Mouse (Mus musculus): ENCODE data around the gene Ssmem1.
A peak's percentile ranks its signal among the peaks of the same experiment; 100 is the strongest.

The Ssmem1 gene

GRCm38 (mm10) chr6:30509265-30510239 is at the start of gene Ssmem1, which contains the start of gene Tmem209:
Gene Ssmem1, plus strand, starts transcription at chr6:30509849.
Gene Tmem209, minus strand, starts transcription at chr6:30509783.
- ATAC-seq (ENCODE audit: low TSS enrichment): peak; percentile 100

- peak; percentile 67 for ATAC-seq (ENCODE audit: low TSS enrichment)
Measured at GRCm38 (mm10) chr6:30460750-30461446, 48.8 kb upstream of the Ssmem1 start.

- ATAC-seq (ENCODE audit: low TSS enrichment): no peak
Measured at GRCm38 (mm10) chr6:30461755-30462344, 47.8 kb upstream of the Ssmem1 start.

DNA sequence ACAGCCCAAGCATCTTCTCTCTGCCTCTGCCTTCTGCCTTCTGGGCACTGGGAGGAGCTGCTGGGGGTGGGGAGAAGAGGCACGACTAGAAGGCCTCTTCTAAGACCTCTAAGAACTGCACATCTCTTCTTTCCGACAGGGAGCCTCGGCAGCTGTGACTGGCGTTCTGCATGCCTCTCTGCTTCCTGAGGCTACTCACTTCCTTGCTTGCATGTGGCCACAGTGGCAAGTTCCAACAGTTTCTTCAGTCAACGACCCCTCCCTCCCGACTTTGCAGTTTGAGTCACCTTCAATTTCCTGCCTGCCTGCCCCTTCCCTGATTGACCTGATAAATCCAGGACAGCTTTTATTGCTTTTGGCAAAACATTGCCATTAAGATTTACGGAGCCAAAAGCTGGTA is 46.8 kb upstream of the Ssmem1 start:
- no peak for ATAC-seq (ENCODE audit: low TSS enrichment)

DNA sequence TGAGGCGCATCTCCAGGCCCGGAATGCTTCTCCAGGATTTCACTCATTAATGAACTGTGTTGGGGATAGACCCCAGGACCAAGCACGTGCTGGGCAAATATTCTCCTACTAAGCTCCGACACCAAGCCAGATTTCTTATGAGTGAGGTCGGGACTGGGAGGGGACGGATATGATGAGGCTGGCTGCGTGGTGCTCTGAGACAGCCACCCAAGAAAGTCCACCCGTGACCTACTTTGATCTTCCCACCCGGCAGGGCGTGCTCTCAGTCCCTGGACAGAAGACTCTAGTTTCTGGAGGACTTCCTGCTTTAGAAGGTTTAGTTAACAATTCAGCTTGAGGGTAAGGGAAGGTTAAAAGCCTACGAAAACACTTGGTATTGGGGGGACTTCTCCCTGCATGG is 44.1 kb upstream of the Ssmem1 start:
- ATAC-seq (ENCODE audit: low TSS enrichment): no peak

DNA sequence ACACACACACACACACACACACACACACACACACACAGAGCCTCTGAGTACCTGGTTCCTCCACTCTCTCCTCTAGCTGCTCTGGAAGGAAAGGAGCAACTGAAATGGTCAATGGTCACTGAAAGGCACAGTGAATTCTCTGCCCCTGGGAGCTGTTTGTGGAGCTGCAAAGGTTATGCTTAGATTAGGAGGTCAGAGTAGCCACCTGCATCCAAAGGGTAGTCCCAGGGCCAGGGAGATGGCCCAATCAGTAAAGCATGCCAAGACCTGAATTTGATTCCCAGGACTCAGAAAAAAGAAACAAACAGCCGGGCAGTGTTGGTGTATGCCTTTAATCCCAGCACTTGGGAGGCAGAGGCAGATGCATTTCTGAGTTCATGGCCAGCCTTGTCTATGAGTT is 41.6 kb upstream of the Ssmem1 start:
- ATAC-seq (ENCODE audit: low TSS enrichment): no peak

- ATAC-seq (ENCODE audit: low TSS enrichment): 0 out of 2 replicates have a peak, but pooled peaks have one; percentile 50
Measured at GRCm38 (mm10) chr6:30468684-30469083, 41.0 kb upstream of the Ssmem1 start.

- peak; percentile 58; the same call in 1 of the 2 replicates for ATAC-seq (ENCODE audit: low TSS enrichment)
Measured at GRCm38 (mm10) chr6:30469370-30469769, 40.3 kb upstream of the Ssmem1 start.

- ATAC-seq (ENCODE audit: low TSS enrichment): no peak
Measured at GRCm38 (mm10) chr6:30471706-30472105, 37.9 kb upstream of the Ssmem1 start.

DNA sequence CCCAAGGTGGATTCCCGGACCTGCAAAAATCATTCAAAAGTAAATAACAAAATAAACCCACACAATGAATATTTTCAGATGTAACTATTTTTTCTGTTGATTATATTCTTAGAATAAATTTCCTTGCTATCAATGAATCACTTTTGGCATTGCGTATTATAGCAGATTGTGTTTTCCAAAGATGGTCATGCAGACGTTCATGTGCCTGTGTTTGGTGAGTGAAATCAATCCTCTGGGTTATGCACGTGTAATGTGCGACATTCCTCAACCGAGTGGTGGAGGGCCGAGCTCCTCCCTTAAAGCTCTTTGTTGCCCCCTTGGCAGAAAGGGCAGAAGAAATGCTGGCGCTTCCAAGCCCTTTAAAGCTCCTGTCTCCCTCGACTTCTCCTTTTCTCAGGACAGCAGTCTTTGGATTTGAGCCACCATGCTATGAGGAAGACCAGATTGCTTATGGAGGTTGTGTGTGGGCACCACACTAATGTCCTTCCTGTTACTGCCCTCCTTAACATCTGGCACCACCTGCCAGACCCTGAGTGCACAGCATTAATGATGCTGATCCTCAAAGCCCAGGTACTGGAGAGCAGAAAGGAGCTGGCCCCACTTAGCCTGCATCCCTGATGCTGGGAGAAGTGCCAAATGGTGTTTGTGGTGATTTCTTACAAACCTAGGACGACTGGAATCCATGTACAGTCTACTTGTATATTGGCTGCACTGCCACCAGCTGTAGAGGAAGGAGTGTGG is 33.5 kb upstream of the Ssmem1 start:
- no peak for ATAC-seq (ENCODE audit: low TSS enrichment)

DNA sequence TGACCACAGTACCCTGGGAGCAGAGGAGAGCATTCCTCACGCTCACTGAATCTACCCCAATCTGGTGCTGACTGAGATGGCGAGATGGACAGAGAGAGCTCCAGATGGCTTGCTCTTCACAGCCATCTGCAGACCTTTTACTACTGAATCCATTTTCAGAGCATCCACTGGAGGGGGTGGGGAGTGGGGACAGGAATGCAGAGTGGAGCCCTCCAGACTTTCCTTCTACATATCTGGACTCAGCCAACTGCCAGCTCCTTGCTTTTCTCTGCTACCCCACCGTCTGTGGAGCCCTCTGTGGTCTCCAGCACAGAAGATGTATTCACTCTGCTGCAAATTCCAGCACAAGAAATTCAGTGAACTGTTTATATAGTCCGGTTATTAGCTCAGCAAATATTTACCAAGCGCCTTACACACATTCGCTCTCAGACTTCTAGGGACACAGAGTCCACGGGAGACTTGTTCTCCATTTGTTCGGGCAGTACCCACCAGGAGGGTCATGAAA is 32.4 kb upstream of the Ssmem1 start:
- ATAC-seq (ENCODE audit: low TSS enrichment): no peak; the same call in 1 of the 2 replicates

- ATAC-seq (ENCODE audit: low TSS enrichment): no peak
Measured at GRCm38 (mm10) chr6:30477784-30478183, 31.9 kb upstream of the Ssmem1 start.

GRCm38 (mm10) chr6:30479418-30479817 is 30.2 kb upstream of the Ssmem1 start:
- ATAC-seq (ENCODE audit: low TSS enrichment): no peak

DNA sequence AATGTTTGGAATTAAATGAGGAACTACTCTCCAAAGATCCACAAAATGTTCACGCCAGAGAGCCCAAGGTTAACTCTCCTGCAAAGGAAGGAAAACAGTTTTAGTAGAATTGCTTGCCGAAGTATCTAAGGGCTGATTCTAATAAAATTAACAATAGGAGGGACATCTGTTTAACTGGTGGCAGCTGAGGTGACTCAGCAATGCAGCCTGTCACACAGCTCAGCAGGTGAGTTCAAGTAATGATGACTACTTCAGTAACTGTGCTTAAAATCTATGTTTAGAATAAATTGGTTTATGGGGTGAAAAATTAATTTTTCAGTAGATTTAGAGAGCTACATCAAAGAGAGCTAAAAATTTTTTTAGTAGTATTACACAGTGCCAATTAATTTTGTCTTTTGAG is 26.7 kb upstream of the Ssmem1 start:
- ATAC-seq (ENCODE audit: low TSS enrichment): no peak

GRCm38 (mm10) chr6:30486504-30486903 is 23.1 kb upstream of the Ssmem1 start:
- no peak for ATAC-seq (ENCODE audit: low TSS enrichment)

DNA sequence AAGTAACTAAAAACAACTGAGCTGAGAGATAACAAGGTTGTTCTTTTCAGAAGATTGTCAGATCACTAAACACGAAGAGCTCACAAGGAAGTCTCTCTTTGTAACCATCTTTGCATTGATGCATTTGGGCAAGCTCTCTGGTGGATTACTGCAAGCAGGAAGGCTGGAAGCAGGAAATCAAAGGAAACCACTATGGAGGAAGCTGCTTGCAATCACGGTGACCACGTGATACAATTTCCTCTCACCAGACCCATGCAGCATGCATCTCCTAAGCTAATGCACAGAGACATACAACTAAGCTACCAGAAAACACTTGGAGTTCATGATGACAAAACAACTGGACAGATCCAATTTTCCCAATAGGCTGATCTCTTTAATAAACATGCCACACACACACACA is 10.6 kb upstream of the Ssmem1 start:
- ATAC-seq (ENCODE audit: low TSS enrichment): no peak

- ATAC-seq (ENCODE audit: low TSS enrichment): no peak
Measured at GRCm38 (mm10) chr6:30508824-30509223, 825 bp upstream of the Ssmem1 start.

DNA sequence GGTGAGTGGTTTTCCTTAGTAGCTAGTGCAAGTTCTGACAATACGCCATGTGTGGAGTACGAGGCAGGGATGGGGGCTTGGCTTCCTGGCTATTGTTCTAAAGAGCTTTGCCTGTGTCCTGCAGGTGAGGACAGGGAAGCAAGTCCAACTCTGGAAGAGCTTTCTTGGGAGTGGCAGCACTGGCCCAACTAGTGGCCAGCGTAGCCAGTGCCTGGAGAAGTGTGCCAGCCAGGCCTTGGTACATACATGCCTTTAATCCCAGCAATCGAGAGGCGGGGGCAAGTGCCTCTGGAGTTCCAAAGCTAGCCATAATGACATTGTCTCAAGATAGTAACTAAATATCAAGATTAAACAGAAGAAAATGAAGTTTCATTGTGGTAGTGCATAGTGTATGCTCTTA is 642 bp downstream of the Ssmem1 start:
- no peak for ATAC-seq (ENCODE audit: low TSS enrichment)

- no peak for ATAC-seq (ENCODE audit: low TSS enrichment)
Measured at GRCm38 (mm10) chr6:30514242-30514641, 4.6 kb downstream of the Ssmem1 start.

DNA sequence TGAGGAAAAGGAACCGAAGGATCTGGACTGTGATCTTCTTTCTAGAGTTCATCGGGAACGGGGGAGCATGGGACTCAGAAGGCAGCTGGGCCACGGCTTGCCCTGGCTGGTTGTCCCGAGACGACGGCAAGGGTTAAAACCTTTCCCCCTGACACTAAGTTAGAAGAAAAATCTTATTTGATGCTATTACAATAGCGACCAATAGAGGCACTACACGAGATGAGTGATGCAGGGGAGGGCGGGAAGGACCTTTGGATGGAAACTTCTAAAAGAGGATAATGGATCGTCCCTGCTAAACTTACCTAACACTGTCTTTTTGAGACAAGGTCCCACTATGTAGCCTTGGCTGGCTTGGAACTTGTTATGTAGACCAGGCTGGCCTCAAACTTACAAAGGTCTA is 10.8 kb downstream of the Ssmem1 start:
- ATAC-seq (ENCODE audit: low TSS enrichment): no peak

Measured in frontal cortex, adult (tissue).